In genomic region chr7:92876066-92876465, GRCm38 (mm10) we compare ENCODE assay signal across 8 mouse cellular contexts. TPM values are rescaled to one million over a fixed set of nuclear protein-coding genes. Genes with fewer than 3 reads are reported as not detected.
A peak's percentile ranks its signal among the peaks of the same experiment; 100 is the strongest.
DNase-seq lines count a peak whose midpoint lies in the region; ATAC-seq lines count a peak whose summit lies in the region.

No protein-coding gene starts in this region.

- peaks cover 22% of the 10 kb centered on the region for H3K36me3 ChIP-seq in megakaryocyte, embryonic 14.5 days (replicated peaks; ENCODE audit: low read length)

- H3K27me3 ChIP-seq in megakaryocyte, embryonic 14.5 days (replicated peaks), result no peaks in the 10 kb centered on the region

- peaks cover 71% of the 10 kb centered on the region for H3K4me1 ChIP-seq in megakaryocyte, embryonic 14.5 days

- ATAC-seq in megakaryocyte, adult 5-6 weeks (ENCODE audit: poor library complexity, severe bottlenecking), result no peak

- intact Hi-C loops in left cerebral cortex, postnatal 25 days (cut with DNase I), result no loop called here

- DNase-seq in fat pad, adult 2 months (ENCODE audit: extremely low read depth, low read depth, low spot score), result peak; percentile 74
- peak; percentile 29 for DNase-seq in induced T-regulatory cell, adult 2 months (ENCODE audit: low read depth)
- DNase-seq in lung, postnatal 25 days (ENCODE audit: low spot score), result peak; percentile 19
- no peak for DNase-seq in left cerebral cortex, postnatal 25 days (ENCODE audit: low spot score in 2 of 2)
- no peak for DNase-seq in layer of hippocampus, adult 8-10 months (ENCODE audit: low spot score in 2 of 2)
- DNase-seq in spleen, postnatal 4 days (ENCODE audit: low spot score in 2 of 2), result no peak

- no peaks in the 10 kb centered on the region for H3K9me3 ChIP-seq in megakaryocyte, embryonic 14.5 days

- peak overlapping the region; percentile 98 for H3K4me3 ChIP-seq in megakaryocyte, embryonic 14.5 days (replicated peaks)

RNA-seq across cellular contexts. Expression of gene Prcp, which starts 1.8 kb away (rescaled TPM):
- polyA plus RNA-seq in megakaryocyte, embryonic 14.5 days (2012; ENCODE audit: insufficient read depth, low replicate concordance), result 16.8 and 36.1 TPM in 2 replicates
- total RNA-seq in megakaryocyte, adult 5-6 weeks (2015), result 187 and 192 TPM in 2 replicates
- total RNA-seq in megakaryocyte, adult 5-6 weeks (2017), result 64.8 and 78.7 TPM in 2 replicates
- 10 to 100 TPM in 1 of 2 experiments, 1 to 10 TPM in 1; 9.4 to 11.4 TPM for total RNA-seq in left cerebral cortex, postnatal 25 days (2021)
- 10 to 100 TPM in 2 of 4 experiments, 1 to 10 TPM in 2; 6.1 to 13.1 (median 10.2) TPM for total RNA-seq in layer of hippocampus, adult 8-10 months (2022)

RNA-seq across cellular contexts. Expression of gene Ddias, which starts 2.0 kb away (rescaled TPM):
- 0.22 TPM in 1 of 2 replicates, not detected in the other for polyA plus RNA-seq in megakaryocyte, embryonic 14.5 days (2012; ENCODE audit: insufficient read depth, low replicate concordance)
- total RNA-seq in megakaryocyte, adult 5-6 weeks (2015), result 11.7 and 12.7 TPM in 2 replicates
- 12.0 and 15.2 TPM in 2 replicates for total RNA-seq in megakaryocyte, adult 5-6 weeks (2017)
- total RNA-seq in left cerebral cortex, postnatal 25 days (2021), result under 1 TPM; 0.55 to 0.87 TPM
- total RNA-seq in layer of hippocampus, adult 8-10 months (2022), result under 1 TPM; 0.31 to 0.78 (median 0.51) TPM

Comparison
In these comparisons a context has a peak if more than half of its experiments do, and no peak if none do; other contexts are left out.
1. DNase-seq: peak in fat pad, adult 2 months (single experiment), induced T-regulatory cell, adult 2 months (single experiment) and lung, postnatal 25 days (single experiment); none in left cerebral cortex, postnatal 25 days (0 of 2), layer of hippocampus, adult 8-10 months (0 of 2) and spleen, postnatal 4 days (0 of 2).
2. RNA of gene Prcp, which starts 1.8 kb away (total RNA-seq): 64.8 to 192 TPM in megakaryocyte, adult 5-6 weeks; 6.1 to 13.1 TPM in layer of hippocampus, adult 8-10 months and 9.4 to 11.4 TPM in left cerebral cortex, postnatal 25 days; every median in the first group is over 4 times any median in the second.
3. RNA of gene Ddias, which starts 2.0 kb away (total RNA-seq): 11.7 to 15.2 TPM in megakaryocyte, adult 5-6 weeks; 0.55 to 0.87 TPM in left cerebral cortex, postnatal 25 days and 0.31 to 0.78 TPM in layer of hippocampus, adult 8-10 months; every median in the first group is over 4 times any median in the second.